Mouse (Mus musculus) MEL (cell line): Measurements from ENCODE around the gene Nudt9.

Experiments
- CTCF ChIP-seq, 3 experiments: IDR thresholded peaks in 2 of 3; conservative IDR thresholded peaks in 1 of 3; 2 replicates each; pipeline ENCODE4 v1.5.1; 2011 to 2012; ENCODE audit warnings: low read length in 3 of 3, low read depth in 2 of 3, mild to moderate bottlenecking in 2 of 3, improper control_type of control experiment in 1 of 3, inconsistent platforms in 1 of 3, mixed read lengths in 1 of 3, moderate library complexity in 1 of 3; ENCODE audit not compliant: control insufficient read depth in 1 of 3, insufficient read depth in 1 of 3, poor library complexity in 1 of 3, severe bottlenecking in 1 of 3
- MYC ChIP-seq: IDR thresholded peaks from 2 replicates; pipeline ENCODE4 v1.6.1; 2011; ENCODE audit warnings: low read depth, mild to moderate bottlenecking, low read length, improper control_type of control experiment, moderate library complexity
- NELFE ChIP-seq: IDR thresholded peaks from 2 replicates; pipeline ENCODE4 v1.6.1; 2011; ENCODE audit warnings: low read depth, low read length, improper control_type of control experiment

DNA sequence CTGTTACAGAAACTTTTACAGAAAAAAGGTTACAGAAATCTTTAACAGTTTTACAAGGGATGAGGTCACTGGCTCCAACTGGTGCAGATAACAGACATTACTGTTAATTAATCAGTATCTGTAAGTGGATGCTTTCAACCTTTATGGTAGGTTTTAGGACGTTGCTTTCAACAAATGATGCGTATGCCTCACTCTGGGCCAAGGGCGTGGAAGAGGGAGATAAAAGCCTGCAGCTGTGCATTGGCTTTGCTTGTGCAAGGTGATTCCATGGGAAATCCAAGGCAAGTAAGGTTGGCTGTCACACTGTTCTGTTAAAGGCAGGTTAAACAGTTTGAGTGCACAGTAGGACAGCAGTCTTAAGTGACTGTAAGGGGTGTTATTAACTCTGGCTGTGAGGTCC is 39.3 kb upstream of the Nudt9 start:
- TF ChIP-seq CTCF (IDR thresholded peaks at IDR 0.05 in 2 of 3, conservative IDR thresholded peaks at IDR 0.05 in 1 of 3; ENCODE audit: control insufficient read depth in 1 of 3, insufficient read depth in 1 of 3, low read depth in 2 of 3, low read length in 3 of 3, poor library complexity in 1 of 3, severe bottlenecking in 1 of 3) = no peak
- TF ChIP-seq NELFE = no peak
- TF ChIP-seq MYC = no peak
